8 mouse cellular contexts compared by ENCODE assay signal in genomic region chr7:31208237-31209054, GRCm38 (mm10). TPM values are rescaled to one million over a fixed set of nuclear protein-coding genes. Genes with fewer than 3 reads are reported as not detected.
DNase-seq lines count a peak whose midpoint lies in the region; ATAC-seq lines count a peak whose summit lies in the region.

No protein-coding gene starts in this region.

- 35% methylated on average over 34 of the region's 34 CpGs for WGBS in hindbrain, embryonic 13.5 days

- H3K9me3 ChIP-seq in hindbrain, embryonic 13.5 days, result peaks cover 3% of the 10 kb centered on the region; the same call in 1 of the 2 replicates

- peaks cover 18% of the 10 kb centered on the region for H3K36me3 ChIP-seq in hindbrain, embryonic 13.5 days

- peaks cover 11% of the 10 kb centered on the region for H3K4me1 ChIP-seq in hindbrain, embryonic 13.5 days (replicated peaks)

- peak overlapping the region; percentile 71 for H3K4me2 ChIP-seq in hindbrain, embryonic 13.5 days

- peak; percentile 87 for DNase-seq in R1 (ENCODE audit: low read depth, low spot score)
- DNase-seq in cerebellum, postnatal 25 days, result peak; percentile 73 to 83
- DNase-seq in frontal cortex, postnatal 25 days (ENCODE audit: low spot score in 2 of 2), result peak; percentile 43 to 48
- DNase-seq in layer of hippocampus, postnatal 14 days (ENCODE audit: low spot score in 2 of 2), result peak; percentile 74 to 77
- peak; percentile 85 for DNase-seq in lung, postnatal 10 days
- peak; percentile 74 for DNase-seq in ovary, postnatal 36 days (ENCODE audit: low spot score)
- peak; percentile 78 for DNase-seq in thymus, postnatal 14 days

- ATAC-seq in hindbrain, embryonic 13.5 days (ENCODE audit: low FRiP score), result peak; percentile 87

- peak overlapping the region; percentile 59 for H3K4me3 ChIP-seq in hindbrain, embryonic 13.5 days

- peak overlapping the region; percentile 67 for H3K27ac ChIP-seq in hindbrain, embryonic 13.5 days

- no peaks in the 10 kb centered on the region for H3K27me3 ChIP-seq in hindbrain, embryonic 13.5 days

- peak overlapping the region; percentile 81 for H3K9ac ChIP-seq in hindbrain, embryonic 13.5 days

RNA-seq across cellular contexts. Expression of gene Gramd1a, which starts 52.8 kb away (rescaled TPM):
- polyA plus RNA-seq in hindbrain, embryonic 13.5 days (2015; fragmentation: Nextera tagmentation; extraction: Ambion mirVana), result 227 and 231 TPM in 2 replicates
- total RNA-seq in layer of hippocampus, postnatal 14 days (2021), result 100 to 1,000 TPM; 123 to 134 TPM

Comparison
In these comparisons a context has a peak if more than half of its experiments do, and no peak if none do; other contexts are left out.
1. Peak in every context shown above with its lines: DNase-seq, ATAC-seq, H3K4me3 ChIP-seq and H3K27ac ChIP-seq.